ENCODE assay signal across 9 mouse cellular contexts in the genomic region with DNA sequence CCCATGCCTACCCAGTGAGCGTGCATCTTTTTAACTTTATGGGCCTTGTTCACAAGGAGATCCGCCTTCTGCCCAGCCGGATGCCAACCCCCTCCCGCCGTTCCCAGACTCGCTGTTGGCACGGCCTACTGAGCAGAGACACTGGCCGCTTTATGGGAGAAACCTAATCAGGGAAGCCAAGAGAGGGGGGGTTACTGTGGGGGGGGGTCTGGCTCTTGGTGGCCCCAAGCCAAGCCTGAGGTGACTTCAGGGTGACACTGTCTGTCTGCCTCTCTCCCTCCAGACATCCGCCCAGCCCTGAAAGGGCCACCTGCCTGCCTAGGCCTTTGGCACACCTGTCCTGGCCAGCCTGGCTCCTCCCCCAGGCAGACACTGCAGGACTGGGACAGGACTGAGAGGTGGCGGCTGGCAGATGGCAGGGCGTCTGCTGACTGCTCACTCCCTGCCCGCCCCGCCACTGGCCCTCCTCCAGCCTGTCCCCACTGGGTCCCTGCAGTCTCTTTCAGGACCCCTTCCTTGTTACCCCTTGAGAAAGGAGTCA. TPM values are rescaled to one million over a fixed set of nuclear protein-coding genes. Genes with fewer than 3 reads are reported as not detected.
DNase-seq lines count a peak whose midpoint lies in the region.
"Had no signal": no experiment of that assay in that cellular context is flagged by ENCODE, and none has a peak within 500 bp of the region (broad histone marks: within the 10 kb centered on the region; RNA-seq: fewer than 3 reads in every experiment).

No protein-coding gene starts in this region.

- DNase-seq in gastrocnemius, adult 18-20 months (ENCODE audit: low spot score), result peak; percentile 73
- DNase-seq in gastrocnemius, postnatal 36 days, result no peak
- DNase-seq in Muller cell, postnatal 12 days (ENCODE audit: inconsistent ontology term), result peak; percentile 96
- peak; percentile 65 to 75 for DNase-seq in cerebellum, postnatal 4 days (ENCODE audit: low spot score in 2 of 2)
- peak; percentile 88 for DNase-seq in kidney, adult 11 months
- peak; percentile 53 for DNase-seq in lung, postnatal 10 days
- no peak for DNase-seq in embryo, embryonic 10.5 days (ENCODE audit: low spot score)
- DNase-seq in thymus, postnatal 0 days (ENCODE audit: low spot score), result no peak

- intact Hi-C loops in gastrocnemius, postnatal 36 days (cut with DNase I), result no loop called here

RNA-seq across cellular contexts. Expression of gene Ppara, which starts 32.3 kb away (rescaled TPM):
- total RNA-seq in gastrocnemius, adult 18-20 months (2021), result 10 to 100 TPM; 21.9 to 22.2 TPM
- 10 to 100 TPM; 14.5 to 16.5 TPM for total RNA-seq in gastrocnemius, postnatal 36 days (2021)
- 0.48 and 0.72 TPM in 2 replicates for polyA plus RNA-seq in thymus, postnatal 0 days (2015; fragmentation: Nextera tagmentation; extraction: Ambion mirVana)
- total RNA-seq: CH12.LX had no signal

Comparison
In these comparisons a context has a peak if more than half of its experiments do, and no peak if none do; other contexts are left out.
1. DNase-seq: peak in gastrocnemius, adult 18-20 months (single experiment), Muller cell, postnatal 12 days (single experiment), cerebellum, postnatal 4 days (2 of 2), kidney, adult 11 months (single experiment) and lung, postnatal 10 days (single experiment); none in gastrocnemius, postnatal 36 days (0 of 2), embryo, embryonic 10.5 days (single experiment) and thymus, postnatal 0 days (single experiment).